Mouse (Mus musculus) stomach, postnatal 0 days (tissue): Measurements from ENCODE around the gene Alkbh2. TPM values are rescaled to one million over a fixed set of nuclear protein-coding genes. Genes with fewer than 3 reads are reported as not detected.

Experiments used
- ATAC-seq: fragments of 200-750 bp; cut with Nextera tagmentation; 2 replicates; pipeline ENCODE4 v1.8.0; 2017; ENCODE audit not compliant: low FRiP score, low TSS enrichment
- DNase-seq: peaks from one replicate; pipeline ENCODE4 v3.0.0-alpha.2; 2016; ENCODE audit warnings: low spot score
- H3K27ac ChIP-seq: fragments of 300-500 bp; sonication (generic); replicated peaks from 2 replicates; pipeline ENCODE4 v1.5.1; 2014; ENCODE audit warnings: mild to moderate bottlenecking, control low read depth
- H3K27me3 ChIP-seq: fragments of 300-500 bp; sonication (generic); 2 replicates; pipeline ENCODE4 v1.6.1; 2014; ENCODE audit warnings: low read length; ENCODE audit not compliant: control insufficient read depth, insufficient read depth
- H3K36me3 ChIP-seq: fragments of 300-500 bp; sonication (generic); 2 replicates; pipeline ENCODE4 v1.6.1; 2014; ENCODE audit warnings: low read length, mixed read lengths; ENCODE audit not compliant: control insufficient read depth, insufficient read depth
- H3K4me1 ChIP-seq: fragments of 300-500 bp; sonication (generic); replicated peaks from 2 replicates; pipeline ENCODE4 v1.6.1; 2014; ENCODE audit warnings: antibody characterized with exemption; ENCODE audit not compliant: control insufficient read depth, insufficient read depth
- H3K4me2 ChIP-seq: fragments of 300-500 bp; sonication (generic); replicated peaks from 2 replicates; pipeline ENCODE4 v1.6.1; 2014; ENCODE audit warnings: low read depth, mild to moderate bottlenecking, control low read depth, moderate library complexity
- H3K4me3 ChIP-seq: fragments of 300-500 bp; sonication (generic); 2 replicates; pipeline ENCODE4 v1.5.1; 2014; ENCODE audit warnings: low read depth, low read length, control low read depth
- H3K9ac ChIP-seq: fragments of 300-500 bp; sonication (generic); 2 replicates; pipeline ENCODE4 v1.6.1; 2014; ENCODE audit warnings: mild to moderate bottlenecking, low read length, control low read depth, mixed read lengths
- H3K9me3 ChIP-seq: fragments of 300-500 bp; sonication (generic); 2 replicates; pipeline ENCODE4 v1.6.1; 2016; ENCODE audit warnings: low read length; ENCODE audit not compliant: control insufficient read depth
- CTCF ChIP-seq: IDR thresholded peaks from 2 replicates; pipeline ENCODE4 v1.5.1; 2016; ENCODE audit warnings: antibody characterized with exemption, low read depth, mild to moderate bottlenecking, moderate library complexity
- EP300 ChIP-seq: optimal IDR thresholded peaks from 2 replicates; pipeline ENCODE3; 2016; ENCODE audit warnings: antibody characterized with exemption
- WGBS: fragments of 180-500 bp; shearing (Covaris S2); extraction: QIAGEN DNeasy Blood & Tissue Kit; methylation state at CpG from one replicate; pipeline ENCODE4 v1.1.7; 2014; 5-methylcytosine and 5-hydroxymethylcytosine counted together
- polyA plus RNA-seq: library from polyadenylated mRNA; unstranded; fragments of >200 nt; fragmentation: Nextera tagmentation; extraction: Ambion mirVana; gene quantifications from 2 replicates; pipeline ENCODE4 v1.2.1, GENCODE M21; 2015

Alkbh2 gene
- polyA plus RNA-seq, 1 experiment from 2014 or later, result 6.9 TPM

DNA sequence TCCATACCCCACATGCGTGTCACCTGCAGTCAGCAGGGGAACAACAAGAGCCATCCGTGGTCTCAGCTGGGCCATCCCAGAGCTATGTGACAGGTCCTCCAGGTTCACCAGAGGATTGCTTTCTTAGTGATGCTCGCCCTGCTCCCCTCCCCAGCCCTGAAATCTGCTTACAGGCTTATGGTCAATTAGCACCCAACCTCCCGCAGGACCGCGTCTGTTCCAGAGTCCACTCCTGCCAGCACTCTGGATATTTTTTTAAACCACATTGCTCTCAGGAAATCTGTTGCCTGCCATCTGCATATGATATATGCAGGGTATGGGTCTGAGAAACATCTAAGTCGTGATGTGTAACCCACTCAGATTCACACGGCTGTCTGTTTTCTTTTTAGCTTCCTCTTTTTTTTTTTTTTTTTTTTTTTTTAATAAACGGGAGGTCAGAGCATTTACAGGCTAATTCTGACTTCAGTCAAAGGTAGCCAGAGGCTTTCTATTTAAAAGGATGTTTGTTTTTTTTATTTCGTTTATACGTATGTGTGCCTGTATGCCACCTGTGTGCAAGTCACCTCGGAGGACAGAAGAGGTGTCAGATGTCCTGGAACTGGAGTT lies 40.0 kb downstream of the Alkbh2 start:
- Histone ChIP-seq H3K27ac (no peak overlapping the region), H3K36me3 (no peaks in the 10 kb centered on the region), H3K9me3 (no peaks in the 10 kb centered on the region), H3K4me2 (no peak overlapping the region), H3K27me3 (no peaks in the 10 kb centered on the region), H3K4me3 (no peak overlapping the region), H3K4me1 (0 out of 2 replicates have a peak, but pooled peaks cover 2% of the 10 kb centered on the region), H3K9ac (no peak overlapping the region)
- TF ChIP-seq CTCF, result no peak
- TF ChIP-seq EP300, result no peak
- DNase-seq (no peak), ATAC-seq (no peak)
- WGBS, result 66% methylated on average over 12 of the region's 12 CpGs

DNA sequence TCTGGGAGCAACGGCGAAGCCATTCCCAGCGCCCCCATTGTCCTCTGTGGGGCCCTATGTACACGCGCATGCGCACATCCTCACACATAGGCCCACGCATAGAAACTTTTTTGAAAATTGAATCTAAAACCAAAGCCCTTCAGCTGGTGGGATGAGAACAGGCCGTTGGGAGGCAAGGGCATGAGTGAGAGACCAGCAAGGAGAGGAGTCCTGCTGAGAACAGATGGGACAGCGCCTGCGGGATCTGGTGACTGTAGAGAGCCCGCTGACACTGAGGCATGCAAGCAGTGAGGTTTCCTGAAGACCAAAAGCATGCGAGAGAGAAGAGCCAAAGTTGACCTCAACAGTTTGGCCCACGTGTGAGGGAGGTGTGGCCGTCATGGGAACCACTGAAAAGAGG lies 42.5 kb downstream of the Alkbh2 start:
- Histone ChIP-seq H3K27ac (no peak overlapping the region), H3K4me1 (no peaks in the 10 kb centered on the region), H3K4me3 (no peak overlapping the region), H3K27me3 (no peaks in the 10 kb centered on the region), H3K4me2 (no peak overlapping the region), H3K9ac (no peak overlapping the region), H3K9me3 (no peaks in the 10 kb centered on the region), H3K36me3 (no peaks in the 10 kb centered on the region)
- ATAC-seq, result no peak
- WGBS, result 75% methylated on average over 14 of the region's 14 CpGs
- no peak for DNase-seq
- TF ChIP-seq EP300, result no peak
- TF ChIP-seq CTCF, result no peak

DNA sequence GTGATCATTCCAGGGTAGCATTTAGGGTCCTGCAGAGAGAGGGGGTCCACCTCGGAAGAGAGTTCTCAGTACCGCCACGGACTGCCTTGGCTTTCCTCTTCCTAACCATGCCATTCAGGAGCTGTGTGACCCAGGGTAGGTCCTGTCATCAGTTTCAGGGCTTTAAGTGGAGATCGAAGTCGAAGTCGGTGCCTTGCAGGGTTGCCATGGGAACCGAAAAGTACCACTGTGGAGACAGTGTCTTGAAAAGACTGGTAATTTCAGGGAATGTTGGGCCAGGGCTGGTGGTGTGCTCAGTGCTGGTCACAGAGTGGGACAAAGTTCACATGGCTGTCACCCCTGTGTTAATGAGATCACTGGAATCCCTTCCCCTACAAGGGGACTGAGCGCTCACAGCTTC lies 51.0 kb downstream of the Alkbh2 start:
- Histone ChIP-seq H3K27me3 (no peaks in the 10 kb centered on the region), H3K4me3 (no peak overlapping the region), H3K27ac (no peak overlapping the region), H3K9me3 (no peaks in the 10 kb centered on the region), H3K36me3 (no peaks in the 10 kb centered on the region), H3K4me2 (no peak overlapping the region), H3K4me1 (no peaks in the 10 kb centered on the region), H3K9ac (no peak overlapping the region)
- 75% methylated on average over 8 of the region's 8 CpGs for WGBS
- ATAC-seq, result no peak
- no peak for DNase-seq
- TF ChIP-seq EP300 (no peak), CTCF (no peak)

Other genes starting within 250 kb of the Alkbh2 start
- gene Coro1c, start 219.5 kb downstream of the Alkbh2 start, polyA plus RNA-seq, result 91.6 and 93.6 TPM in 2 replicates
- 5.0 and 5.3 TPM in 2 replicates for gene Ssh1, start 134.3 kb downstream of the Alkbh2 start, polyA plus RNA-seq
- 0.15 and 0.24 TPM in 2 replicates for gene Dao, start 124.5 kb downstream of the Alkbh2 start, polyA plus RNA-seq
- gene Usp30, start 62.8 kb downstream of the Alkbh2 start, polyA plus RNA-seq, result 5.3 and 5.7 TPM in 2 replicates
- 1.1 and 1.2 TPM in 2 replicates for gene Svop, start 36.6 kb downstream of the Alkbh2 start, polyA plus RNA-seq
- gene Ung, start 2.2 kb upstream of the Alkbh2 start, polyA plus RNA-seq, result 15.1 and 16.2 TPM in 2 replicates
- gene Acacb, start 18.3 kb upstream of the Alkbh2 start, polyA plus RNA-seq, result 1.3 and 1.4 TPM in 2 replicates
- not detected in 2 replicates for gene Foxn4, start 145.6 kb upstream of the Alkbh2 start, polyA plus RNA-seq
- gene Myo1h, start 160.9 kb upstream of the Alkbh2 start, polyA plus RNA-seq, result 3.0 and 3.8 TPM in 2 replicates